Mouse (Mus musculus) ES-Bruce4 (cell line): Measurements from ENCODE around the gene Dusp16.

Experiments
- CTCF ChIP-seq: IDR thresholded peaks from one replicate; pipeline ENCODE4 v1.8.1; 2011; ENCODE audit warnings: low read depth, low read length
- POLR2A ChIP-seq: IDR thresholded peaks from one replicate; pipeline ENCODE4 v1.8.1; 2011; ENCODE audit warnings: low read length; ENCODE audit not compliant: insufficient read depth

DNA sequence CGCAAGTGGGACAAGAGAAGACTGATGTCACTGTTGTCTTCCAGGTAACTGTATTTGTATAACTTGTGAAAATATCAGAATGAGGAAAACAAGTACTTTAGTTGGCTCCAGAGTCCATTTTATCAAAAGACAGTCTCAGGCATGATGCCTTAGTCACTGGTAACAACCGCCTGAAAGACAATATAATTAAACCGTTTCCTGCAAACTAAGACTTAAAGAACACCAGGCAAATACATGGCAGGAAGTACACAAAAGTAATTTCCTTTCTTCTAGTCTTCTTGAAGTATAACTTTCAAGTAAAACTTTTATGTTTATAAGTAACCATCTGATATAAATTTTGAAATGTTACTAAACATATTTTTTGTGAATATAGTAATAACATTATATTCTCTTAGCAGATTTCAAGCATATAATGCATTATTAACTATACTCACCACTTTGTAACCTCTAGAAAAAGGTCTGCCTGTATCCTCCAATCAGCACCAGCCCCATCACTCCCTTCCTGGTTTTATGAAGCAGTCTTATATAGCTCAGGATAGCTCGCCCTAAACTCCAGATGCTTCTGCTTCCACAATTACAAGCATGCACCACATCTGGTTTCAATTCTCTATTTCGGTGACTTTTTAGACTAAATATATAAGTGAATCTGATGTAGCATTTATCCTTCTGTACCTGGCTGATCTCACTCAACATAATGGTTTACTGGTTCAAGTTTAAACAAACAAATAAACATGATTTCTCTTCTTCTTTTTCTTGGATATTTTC, 40.4 kb downstream of the Dusp16 start:
- TF ChIP-seq POLR2A (no peak), CTCF (no peak)
